Mouse (Mus musculus) hindbrain, postnatal 0 days (tissue): ENCODE measurements around the gene Cacna1b. TPM values are rescaled to one million over a fixed set of nuclear protein-coding genes. Genes with fewer than 3 reads are reported as not detected.

Experiments
- ATAC-seq: fragments of 200-750 bp; cut with Nextera tagmentation; 2 replicates; pipeline ENCODE4 v1.8.0; 2017; ENCODE audit warnings: mild to moderate bottlenecking, moderate TSS enrichment, moderate library complexity
- DNase-seq: peaks from one replicate; pipeline ENCODE4 v3.0.0-alpha.2; 2015; ENCODE audit warnings: low spot score
- H3K27ac ChIP-seq: fragments of 300-500 bp; sonication (generic); 2 replicates; pipeline ENCODE4 v1.5.1; 2014; ENCODE audit warnings: mild to moderate bottlenecking
- H3K27me3 ChIP-seq: fragments of 300-500 bp; sonication (generic); 2 replicates; pipeline ENCODE4 v1.6.1; 2014; ENCODE audit warnings: low read length, mixed read lengths; ENCODE audit not compliant: insufficient read depth
- H3K36me3 ChIP-seq: fragments of 300-500 bp; sonication (generic); 2 replicates; pipeline ENCODE4 v1.6.1; 2014; ENCODE audit warnings: low read length, mixed read lengths; ENCODE audit not compliant: insufficient read depth
- H3K4me1 ChIP-seq: fragments of 300-500 bp; sonication (generic); 2 replicates; pipeline ENCODE4 v1.6.1; 2014; ENCODE audit warnings: antibody characterized with exemption, low read length, mixed read lengths; ENCODE audit not compliant: insufficient read depth
- H3K4me2 ChIP-seq: fragments of 300-500 bp; sonication (generic); 2 replicates; pipeline ENCODE4 v1.6.1; 2014; ENCODE audit warnings: low read depth, mild to moderate bottlenecking, low read length, moderate library complexity, mixed read lengths
- H3K4me3 ChIP-seq: fragments of 300-500 bp; sonication (generic); 2 replicates; pipeline ENCODE4 v1.5.1; 2014; ENCODE audit warnings: low read length
- H3K9ac ChIP-seq: fragments of 300-500 bp; sonication (generic); replicated peaks from 2 replicates; pipeline ENCODE4 v1.6.1; 2014; ENCODE audit warnings: mild to moderate bottlenecking, low read length, moderate library complexity, mixed read lengths
- H3K9me3 ChIP-seq: fragments of 300-500 bp; sonication (generic); 2 replicates; pipeline ENCODE4 v1.6.1; 2016; ENCODE audit warnings: low read length, mixed read lengths
- CTCF ChIP-seq: IDR thresholded peaks from 2 replicates; pipeline ENCODE4 v1.5.1; 2016; ENCODE audit warnings: antibody characterized with exemption, control low read depth, low read depth
- WGBS: fragments of 180-500 bp; shearing (Covaris S2); extraction: QIAGEN DNeasy Blood & Tissue Kit; methylation state at CpG from one replicate; pipeline ENCODE4 v1.1.7; 2014; 5-methylcytosine and 5-hydroxymethylcytosine counted together
- polyA plus RNA-seq: library from polyadenylated mRNA; unstranded; fragments of >200 nt; fragmentation: Nextera tagmentation; extraction: Ambion mirVana; gene quantifications from 2 replicates; pipeline ENCODE4 v1.2.1, GENCODE M21; 2015
- total RNA-seq: library from RNA; depleted of rRNA; stranded (reverse); fragments of >200 nt; gene quantifications from 2 replicates; pipeline ENCODE4 v1.2.3, GENCODE M21; 2014

Gene Cacna1b
- total and polyA plus RNA-seq, 2 experiments from 2014 or later: 11.8 to 103 TPM

- no peaks in the 10 kb centered on the region for H3K27me3 ChIP-seq
- H3K4me1 ChIP-seq: no peaks in the 10 kb centered on the region
- H3K9ac ChIP-seq: no peak overlapping the region
- H3K9me3 ChIP-seq: no peaks in the 10 kb centered on the region
- WGBS: 93% methylated on average over 5 of the region's 5 CpGs
- no peak overlapping the region for H3K27ac ChIP-seq
- no peak overlapping the region for H3K4me3 ChIP-seq
- H3K36me3 ChIP-seq: no peaks in the 10 kb centered on the region
- no peak for ATAC-seq
- DNase-seq: no peak
- TF ChIP-seq CTCF: no peak
- H3K4me2 ChIP-seq: no peak overlapping the region
Measured at GRCm38 (mm10) chr2:24668598-24668997, 94.4 kb downstream of the Cacna1b start.

DNA sequence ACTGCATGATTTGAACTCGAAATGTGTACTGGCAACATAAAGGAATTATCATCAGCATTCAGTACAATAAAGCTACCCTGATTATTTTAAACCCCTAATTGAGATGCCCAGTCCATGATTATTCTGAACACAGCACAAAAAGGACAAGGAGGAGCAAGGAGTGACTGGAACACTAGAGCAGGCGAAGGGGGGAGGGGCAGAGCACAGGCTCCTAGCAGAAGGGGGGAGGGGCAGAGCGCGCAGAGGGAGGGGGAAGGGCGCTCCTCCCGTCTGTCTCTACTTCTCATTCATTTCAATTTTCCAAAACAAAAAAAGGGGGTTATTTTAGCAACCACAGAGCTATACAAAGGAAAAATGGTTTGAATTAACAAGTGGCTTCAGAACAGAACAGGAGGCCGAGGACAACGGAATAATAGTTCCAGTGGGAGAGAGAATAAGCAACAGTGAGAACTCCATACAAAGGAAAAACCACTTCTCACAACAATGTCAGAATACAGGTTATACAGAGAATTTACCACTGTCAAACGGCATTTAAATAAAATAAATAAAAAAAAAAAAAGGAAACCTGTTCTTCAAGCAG lies 98.2 kb downstream of the Cacna1b start:
- no peaks in the 10 kb centered on the region for H3K27me3 ChIP-seq
- H3K4me1 ChIP-seq: no peaks in the 10 kb centered on the region
- DNase-seq (peak; percentile 67), ATAC-seq (peak; percentile 53; the same call in 1 of the 2 replicates)
- no peaks in the 10 kb centered on the region; the same call in 1 of the 2 replicates for H3K36me3 ChIP-seq
- no peak overlapping the region for H3K4me2 ChIP-seq
- H3K27ac ChIP-seq: no peak overlapping the region
- no peak for TF ChIP-seq CTCF
- 19% methylated on average over 9 of the region's 9 CpGs for WGBS
- no peak overlapping the region for H3K4me3 ChIP-seq
- no peaks in the 10 kb centered on the region for H3K9me3 ChIP-seq
- no peak overlapping the region for H3K9ac ChIP-seq

GRCm38 (mm10) chr2:24659150-24659775 lies 103.7 kb downstream of the Cacna1b start:
- H3K27me3 ChIP-seq: no peaks in the 10 kb centered on the region
- H3K4me3 ChIP-seq: no peak overlapping the region
- H3K36me3 ChIP-seq: peaks cover 27% of the 10 kb centered on the region
- no peak overlapping the region for H3K9ac ChIP-seq
- no peak overlapping the region for H3K4me2 ChIP-seq
- no peaks in the 10 kb centered on the region for H3K9me3 ChIP-seq
- no peaks in the 10 kb centered on the region for H3K4me1 ChIP-seq
- no peak for ATAC-seq
- WGBS: 90% methylated on average over 6 of the region's 6 CpGs
- TF ChIP-seq CTCF: no peak
- no peak overlapping the region for H3K27ac ChIP-seq
- DNase-seq: no peak

- Histone ChIP-seq H3K9me3 (no peaks in the 10 kb centered on the region), H3K27ac (no peak overlapping the region), H3K36me3 (peaks cover 15% of the 10 kb centered on the region), H3K4me2 (no peak overlapping the region), H3K9ac (no peak overlapping the region), H3K4me1 (no peaks in the 10 kb centered on the region), H3K27me3 (no peaks in the 10 kb centered on the region), H3K4me3 (no peak overlapping the region)
- DNase-seq (no peak), ATAC-seq (no peak)
- no peak for TF ChIP-seq CTCF
- 89% methylated on average over 6 of the region's 6 CpGs for WGBS
Measured at GRCm38 (mm10) chr2:24648503-24648902, 114.4 kb downstream of the Cacna1b start.

DNA sequence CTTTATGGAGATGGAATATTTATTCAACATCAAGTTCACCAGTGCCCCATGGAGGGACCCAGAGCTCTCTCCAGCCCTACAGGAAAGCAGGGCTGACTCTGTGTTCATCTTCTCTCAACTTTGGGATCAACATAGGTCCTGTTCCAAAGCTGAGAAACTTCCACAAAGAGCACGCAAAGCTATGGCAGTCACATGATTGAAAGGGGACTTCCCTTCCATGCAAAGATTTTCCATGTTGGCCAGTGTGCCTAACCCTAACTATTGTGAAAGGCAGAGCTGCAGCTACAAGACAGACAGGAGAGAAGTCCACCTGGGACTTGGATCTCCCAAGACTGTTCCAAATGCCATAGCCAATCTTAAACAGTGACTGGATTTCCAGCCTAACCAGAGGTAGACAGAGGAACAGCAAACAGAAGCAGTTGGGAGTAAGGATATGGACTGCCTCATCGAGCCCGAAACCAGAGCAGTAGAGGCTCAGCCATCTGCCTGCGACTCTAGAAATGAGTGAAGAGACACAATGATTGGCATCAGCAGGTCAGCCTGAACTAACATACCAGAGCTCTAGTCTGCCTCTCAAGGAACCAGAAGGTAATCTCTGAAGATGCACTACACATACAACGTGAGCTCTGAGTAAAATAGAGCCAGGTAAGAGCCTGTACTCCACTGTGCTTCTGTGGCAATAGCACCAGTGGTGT lies 116.4 kb downstream of the Cacna1b start:
- Histone ChIP-seq H3K9ac (no peak overlapping the region), H3K27ac (no peak overlapping the region), H3K27me3 (no peaks in the 10 kb centered on the region), H3K4me3 (no peak overlapping the region), H3K36me3 (peaks cover 14% of the 10 kb centered on the region; the same call in 1 of the 2 replicates), H3K9me3 (no peaks in the 10 kb centered on the region), H3K4me2 (no peak overlapping the region), H3K4me1 (no peaks in the 10 kb centered on the region)
- no peak for DNase-seq
- 88% methylated on average over 5 of the region's 5 CpGs for WGBS
- ATAC-seq: no peak
- TF ChIP-seq CTCF: no peak

DNA sequence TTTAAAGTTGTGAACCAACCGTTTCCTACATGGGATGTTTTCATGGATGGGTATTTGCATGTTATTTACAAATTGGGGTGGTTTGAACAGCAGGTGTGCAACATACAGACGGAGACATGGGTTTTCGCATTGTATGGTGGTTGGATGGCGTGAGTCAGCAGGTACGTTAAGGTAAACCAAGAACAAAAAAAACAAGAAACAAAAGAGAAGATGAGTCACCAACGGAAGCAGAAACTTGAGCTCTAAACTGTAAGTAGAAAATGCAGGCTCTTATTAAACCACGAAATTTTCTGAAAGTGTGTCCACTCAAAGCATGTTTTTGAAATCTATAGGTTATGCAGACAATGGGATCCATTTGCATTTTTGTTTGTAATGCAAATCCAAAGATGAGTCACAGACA lies 120.1 kb downstream of the Cacna1b start:
- 76% methylated on average over 7 of the region's 7 CpGs for WGBS

More for the DNA sequence above, 120.1 kb downstream of the Cacna1b start:
- Histone ChIP-seq H3K27me3 (no peaks in the 10 kb centered on the region), H3K4me2 (no peak overlapping the region), H3K9me3 (no peaks in the 10 kb centered on the region), H3K4me1 (no peaks in the 10 kb centered on the region), H3K27ac (no peak overlapping the region), H3K4me3 (no peak overlapping the region), H3K36me3 (peaks cover 9% of the 10 kb centered on the region; the same call in 1 of the 2 replicates), H3K9ac (no peak overlapping the region)
- TF ChIP-seq CTCF: no peak
- ATAC-seq (no peak), DNase-seq (no peak)
